In the genomic region with DNA sequence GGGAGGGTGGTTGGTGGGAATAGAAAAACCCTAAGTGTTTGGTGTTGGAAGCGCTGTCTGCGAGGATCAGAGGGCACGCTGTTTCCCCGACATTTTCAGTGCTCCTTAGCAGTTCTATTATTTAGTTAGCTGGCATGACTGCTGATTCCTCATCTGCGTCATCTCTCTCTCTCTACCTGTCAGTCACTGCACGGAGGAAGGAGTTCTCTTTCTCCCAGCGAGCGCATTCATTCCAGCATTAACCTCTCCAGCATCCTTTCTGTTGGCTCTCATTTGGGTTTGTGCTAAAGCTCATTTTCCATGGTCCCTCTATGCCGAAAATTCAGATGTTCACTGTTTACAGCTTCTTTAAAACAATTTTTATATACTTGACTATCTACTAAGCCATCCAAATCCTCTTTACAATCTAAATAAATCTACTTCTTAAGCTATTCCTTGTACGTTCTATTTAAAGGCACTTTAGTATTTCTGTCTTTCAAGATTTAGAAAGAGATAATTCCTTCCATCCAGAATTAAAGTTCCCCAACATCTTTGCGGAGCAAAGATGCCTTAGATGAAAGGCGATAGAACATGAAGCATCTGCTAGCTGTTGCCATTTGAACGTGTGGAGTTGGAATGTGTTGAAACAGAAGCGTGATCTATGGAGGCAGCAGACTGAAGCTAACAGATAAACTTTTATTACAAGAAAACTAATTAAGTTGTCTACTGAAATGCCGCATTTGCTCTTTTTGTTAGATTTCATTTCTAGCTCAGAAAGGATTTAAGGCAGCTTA, we compare ENCODE assay signal across 17 mouse cellular contexts.
DNase-seq lines count a peak whose midpoint lies in the region; ATAC-seq and TF ChIP-seq lines count a peak whose summit lies in the region.
"Had no signal": no experiment of that assay in that cellular context is flagged by ENCODE, and none has a peak within 500 bp of the region (broad histone marks: within the 10 kb centered on the region; RNA-seq: fewer than 3 reads in every experiment).

No protein-coding gene starts in this region.

- no peaks in the 10 kb centered on the region for H3K9me3 ChIP-seq in forebrain, postnatal 0 days (ENCODE audit: low read length)
- no peaks in the 10 kb centered on the region for H3K9me3 ChIP-seq in forebrain, embryonic 10.5 days
- H3K9me3 ChIP-seq in kidney, embryonic 15.5 days (replicated peaks): no peaks in the 10 kb centered on the region
- no peaks in the 10 kb centered on the region for H3K9me3 ChIP-seq in kidney, embryonic 14.5 days (ENCODE audit: control insufficient read depth, low read length)
- H3K9me3 ChIP-seq in midbrain, embryonic 11.5 days (ENCODE audit: control insufficient read depth, low read length): no peaks in the 10 kb centered on the region
- no peaks in the 10 kb centered on the region for H3K9me3 ChIP-seq in midbrain, embryonic 13.5 days
- H3K9me3 ChIP-seq in midbrain, embryonic 15.5 days: no peaks in the 10 kb centered on the region
- H3K9me3 ChIP-seq: embryonic facial prominence, embryonic 13.5 days; forebrain, embryonic 13.5 days; heart, embryonic 12.5 days had no signal

- H3K4me3 ChIP-seq in forebrain, postnatal 0 days (ENCODE audit: low read depth, low read length): no peak overlapping the region
- H3K4me3 ChIP-seq in forebrain, embryonic 10.5 days: no peak overlapping the region
- H3K4me3 ChIP-seq in kidney, embryonic 15.5 days (replicated peaks): no peak overlapping the region
- H3K4me3 ChIP-seq in kidney, embryonic 14.5 days (ENCODE audit: low read length): no peak overlapping the region
- no peak overlapping the region for H3K4me3 ChIP-seq in midbrain, embryonic 11.5 days (ENCODE audit: low read depth, low read length)
- no peak overlapping the region for H3K4me3 ChIP-seq in midbrain, embryonic 13.5 days (replicated peaks)
- H3K4me3 ChIP-seq in midbrain, embryonic 15.5 days: no peak overlapping the region
- H3K4me3 ChIP-seq: embryonic facial prominence, embryonic 13.5 days; forebrain, embryonic 13.5 days; gastrocnemius, adult 2 months; heart, embryonic 12.5 days had no signal

- WGBS in forebrain, postnatal 0 days: 67% methylated on average over 15 of the region's 15 CpGs
- WGBS in forebrain, embryonic 10.5 days: 89% methylated on average over 15 of the region's 15 CpGs
- WGBS in kidney, embryonic 15.5 days: 67% methylated on average over 15 of the region's 15 CpGs
- 66% methylated on average over 15 of the region's 15 CpGs for WGBS in kidney, embryonic 14.5 days
- WGBS in midbrain, embryonic 11.5 days: 65% methylated on average over 15 of the region's 15 CpGs
- 62% methylated on average over 15 of the region's 15 CpGs for WGBS in midbrain, embryonic 13.5 days
- WGBS in midbrain, embryonic 15.5 days: 55% methylated on average over 15 of the region's 15 CpGs

- H3K27ac ChIP-seq in forebrain, postnatal 0 days (ENCODE audit: low read depth, low read length): no peak overlapping the region
- no peak overlapping the region for H3K27ac ChIP-seq in forebrain, embryonic 10.5 days
- H3K27ac ChIP-seq in kidney, embryonic 15.5 days: peak overlapping the region; percentile 16; the same call in 1 of the 2 replicates
- H3K27ac ChIP-seq in kidney, embryonic 14.5 days (ENCODE audit: low read depth, low read length): no peak overlapping the region
- no peak overlapping the region for H3K27ac ChIP-seq in midbrain, embryonic 11.5 days (ENCODE audit: low read depth, low read length)
- H3K27ac ChIP-seq in midbrain, embryonic 13.5 days: no peak overlapping the region
- no peak overlapping the region for H3K27ac ChIP-seq in midbrain, embryonic 15.5 days
- H3K27ac ChIP-seq: embryonic facial prominence, embryonic 13.5 days; forebrain, embryonic 13.5 days; gastrocnemius, adult 2 months had no signal

- peak; percentile 21 for DNase-seq in forebrain, postnatal 0 days
- no peak for DNase-seq in forebrain, embryonic 10.5 days (ENCODE audit: extremely low spot score, low spot score)
- peak; percentile 75 for DNase-seq in midbrain, embryonic 11.5 days (ENCODE audit: low spot score, missing footprints)
- no peak for DNase-seq in ovary, adult 18-20 months (ENCODE audit: low spot score)
- DNase-seq: adrenal gland, postnatal 10 days; cerebellum, adult 11-12 months; cerebellum, adult 9-11 months; cerebellum, postnatal 36 days; gastrocnemius, adult 2 months; gastrocnemius, postnatal 25 days had no signal

- no peak for TF ChIP-seq CTCF in forebrain, postnatal 0 days (IDR thresholded peaks at IDR 0.05; ENCODE audit: low read depth)

- H3K36me3 ChIP-seq in forebrain, postnatal 0 days (ENCODE audit: insufficient read depth): no peaks in the 10 kb centered on the region
- no peaks in the 10 kb centered on the region; the same call in 1 of the 2 replicates for H3K36me3 ChIP-seq in forebrain, embryonic 10.5 days (replicated peaks)
- no peaks in the 10 kb centered on the region for H3K36me3 ChIP-seq in kidney, embryonic 15.5 days
- no peaks in the 10 kb centered on the region for H3K36me3 ChIP-seq in kidney, embryonic 14.5 days (ENCODE audit: control insufficient read depth, insufficient read depth, low read length)
- no peaks in the 10 kb centered on the region for H3K36me3 ChIP-seq in midbrain, embryonic 11.5 days (ENCODE audit: control insufficient read depth, insufficient read depth, low read length)
- H3K36me3 ChIP-seq in midbrain, embryonic 13.5 days: no peaks in the 10 kb centered on the region
- H3K36me3 ChIP-seq in midbrain, embryonic 15.5 days (replicated peaks): no peaks in the 10 kb centered on the region

- no peak overlapping the region for H3K4me2 ChIP-seq in forebrain, postnatal 0 days (ENCODE audit: low read depth)
- no peak overlapping the region for H3K4me2 ChIP-seq in kidney, embryonic 15.5 days
- no peak overlapping the region for H3K4me2 ChIP-seq in kidney, embryonic 14.5 days (replicated peaks; ENCODE audit: low read depth, low read length)
- no peak overlapping the region for H3K4me2 ChIP-seq in midbrain, embryonic 11.5 days
- no peak overlapping the region for H3K4me2 ChIP-seq in midbrain, embryonic 13.5 days (replicated peaks)
- H3K4me2 ChIP-seq in midbrain, embryonic 15.5 days: peak overlapping the region; percentile 17; the same call in 1 of the 2 replicates
- H3K4me2 ChIP-seq: embryonic facial prominence, embryonic 13.5 days; forebrain, embryonic 13.5 days; heart, embryonic 12.5 days had no signal

- no peak overlapping the region for H3K9ac ChIP-seq in forebrain, postnatal 0 days
- no peak overlapping the region for H3K9ac ChIP-seq in kidney, embryonic 15.5 days
- no peak overlapping the region for H3K9ac ChIP-seq in kidney, embryonic 14.5 days (ENCODE audit: low read depth, low read length)
- no peak overlapping the region for H3K9ac ChIP-seq in midbrain, embryonic 11.5 days (ENCODE audit: low read length)
- no peak overlapping the region for H3K9ac ChIP-seq in midbrain, embryonic 13.5 days (replicated peaks)
- no peak overlapping the region for H3K9ac ChIP-seq in midbrain, embryonic 15.5 days
- H3K9ac ChIP-seq: embryonic facial prominence, embryonic 13.5 days; forebrain, embryonic 13.5 days; heart, embryonic 12.5 days had no signal

- H3K4me1 ChIP-seq in forebrain, postnatal 0 days (ENCODE audit: insufficient read depth): no peaks in the 10 kb centered on the region
- H3K4me1 ChIP-seq in forebrain, embryonic 10.5 days: no peaks in the 10 kb centered on the region
- no peaks in the 10 kb centered on the region for H3K4me1 ChIP-seq in kidney, embryonic 15.5 days
- no peaks in the 10 kb centered on the region for H3K4me1 ChIP-seq in kidney, embryonic 14.5 days (ENCODE audit: control insufficient read depth, insufficient read depth, low read length)
- 0 out of 2 replicates have a peak, but pooled peaks cover 2% of the 10 kb centered on the region for H3K4me1 ChIP-seq in midbrain, embryonic 11.5 days (ENCODE audit: control insufficient read depth, insufficient read depth, low read length)
- H3K4me1 ChIP-seq in midbrain, embryonic 13.5 days (replicated peaks): no peaks in the 10 kb centered on the region; the same call in 1 of the 2 replicates
- peaks cover 4% of the 10 kb centered on the region; the same call in 1 of the 2 replicates for H3K4me1 ChIP-seq in midbrain, embryonic 15.5 days
- H3K4me1 ChIP-seq: embryonic facial prominence, embryonic 13.5 days; forebrain, embryonic 13.5 days had no signal

- H3K27me3 ChIP-seq in forebrain, postnatal 0 days (ENCODE audit: insufficient read depth, low read length): no peaks in the 10 kb centered on the region
- no peaks in the 10 kb centered on the region for H3K27me3 ChIP-seq in forebrain, embryonic 10.5 days (ENCODE audit: poor library complexity, severe bottlenecking)
- H3K27me3 ChIP-seq in kidney, embryonic 15.5 days: no peaks in the 10 kb centered on the region
- H3K27me3 ChIP-seq in kidney, embryonic 14.5 days (ENCODE audit: control insufficient read depth, insufficient read depth, low read length): no peaks in the 10 kb centered on the region
- H3K27me3 ChIP-seq in midbrain, embryonic 11.5 days (ENCODE audit: control insufficient read depth, insufficient read depth, low read length): no peaks in the 10 kb centered on the region
- H3K27me3 ChIP-seq in midbrain, embryonic 13.5 days: no peaks in the 10 kb centered on the region
- no peaks in the 10 kb centered on the region for H3K27me3 ChIP-seq in midbrain, embryonic 15.5 days (replicated peaks)
- H3K27me3 ChIP-seq: embryonic facial prominence, embryonic 13.5 days; forebrain, embryonic 13.5 days; heart, embryonic 12.5 days had no signal

- ATAC-seq in forebrain, postnatal 0 days: peak; percentile 61; the same call in 1 of the 2 replicates
- ATAC-seq in kidney, embryonic 15.5 days (replicated peaks; ENCODE audit: low FRiP score): no peak
- no peak for ATAC-seq in kidney, embryonic 14.5 days (ENCODE audit: low FRiP score, low TSS enrichment)
- ATAC-seq in midbrain, embryonic 11.5 days (ENCODE audit: low FRiP score): no peak
- ATAC-seq in midbrain, embryonic 13.5 days: no peak
- peak; percentile 54; the same call in 1 of the 2 replicates for ATAC-seq in midbrain, embryonic 15.5 days (replicated peaks)
- ATAC-seq: forebrain, embryonic 13.5 days had no signal

Comparison
In these comparisons a context has a peak if more than half of its experiments do, and no peak if none do; other contexts are left out.
1. ATAC-seq: peak in forebrain, postnatal 0 days (single experiment) and midbrain, embryonic 15.5 days (single experiment); none in kidney, embryonic 15.5 days (single experiment), kidney, embryonic 14.5 days (single experiment), midbrain, embryonic 11.5 days (single experiment) and midbrain, embryonic 13.5 days (single experiment).
2. DNase-seq: peak in forebrain, postnatal 0 days (single experiment) and midbrain, embryonic 11.5 days (single experiment); none in forebrain, embryonic 10.5 days (single experiment) and ovary, adult 18-20 months (single experiment).